Mouse (Mus musculus) neural tube, embryonic 15.5 days (tissue): Measurements from ENCODE around the gene Methig1. TPM values are rescaled to one million over a fixed set of nuclear protein-coding genes. Genes with fewer than 3 reads are reported as not detected.

Source experiments
- polyA plus RNA-seq: library from polyadenylated mRNA; unstranded; fragments of >200 nt; fragmentation: Nextera tagmentation; extraction: Ambion mirVana; gene quantifications from 2 replicates; pipeline ENCODE4 v1.2.1, GENCODE M21; 2015

Methig1 gene
- polyA plus RNA-seq, 1 experiment from 2014 or later, result 1.1 TPM

Other genes with a start within 250 kb of the Methig1 start
- gene Atf1, start 125.3 kb upstream of the Methig1 start, polyA plus RNA-seq, result 13.3 and 22.0 TPM in 2 replicates
- gene Tmprss12, start 72.3 kb upstream of the Methig1 start, polyA plus RNA-seq, result not detected in 2 replicates
- gene Mettl7a1, start 49.0 kb upstream of the Methig1 start, polyA plus RNA-seq, result 3.8 and 5.4 TPM in 2 replicates
- gene Mettl7a3, start 18.2 kb upstream of the Methig1 start, polyA plus RNA-seq, result 0.32 and 0.64 TPM in 2 replicates
- not detected in 2 replicates for gene Mettl7a2, start 51 bp downstream of the Methig1 start, polyA plus RNA-seq
- gene Higd1c, start 11.4 kb downstream of the Methig1 start, polyA plus RNA-seq, result 1.8 TPM in 1 of 2 replicates, not detected in the other
- gene Gm5475, start 69.0 kb downstream of the Methig1 start, polyA plus RNA-seq, result 0.08 and 0.23 TPM in 2 replicates
- gene Slc11a2, start 71.9 kb downstream of the Methig1 start, polyA plus RNA-seq, result 23.5 and 24.2 TPM in 2 replicates
- gene Letmd1, start 115.9 kb downstream of the Methig1 start, polyA plus RNA-seq, result 50.6 and 57.2 TPM in 2 replicates
- 34.1 and 37.9 TPM in 2 replicates for gene Csrnp2, start 142.3 kb downstream of the Methig1 start, polyA plus RNA-seq
- gene Tfcp2, start 198.9 kb downstream of the Methig1 start, polyA plus RNA-seq, result 32.4 and 34.8 TPM in 2 replicates
- 26.0 and 32.4 TPM in 2 replicates for gene Pou6f1, start 246.8 kb downstream of the Methig1 start, polyA plus RNA-seq